Mouse (Mus musculus) heart, embryonic 15.5 days (tissue): ENCODE measurements around the gene Procr. TPM values are rescaled to one million over a fixed set of nuclear protein-coding genes. Genes with fewer than 3 reads are reported as not detected.

ENCODE experiments used
- ATAC-seq: fragments of 200-750 bp; cut with Nextera tagmentation; replicated peaks from 2 replicates; pipeline ENCODE4 v1.8.0; 2017; ENCODE audit warnings: low read depth, moderate TSS enrichment; ENCODE audit not compliant: insufficient number of reproducible peaks, insufficient read depth, low FRiP score
- H3K27ac ChIP-seq: fragments of 300-500 bp; sonication (generic); 2 replicates; pipeline ENCODE4 v1.5.1; 2015; ENCODE audit warnings: mild to moderate bottlenecking, inconsistent platforms
- H3K27me3 ChIP-seq: fragments of 300-500 bp; sonication (generic); 2 replicates; pipeline ENCODE4 v1.6.1; 2015; ENCODE audit warnings: inconsistent platforms
- H3K36me3 ChIP-seq: fragments of 300-500 bp; sonication (generic); 2 replicates; pipeline ENCODE4 v1.6.1; 2015; ENCODE audit warnings: mild to moderate bottlenecking, inconsistent platforms
- H3K4me1 ChIP-seq: fragments of 300-500 bp; sonication (generic); replicated peaks from 2 replicates; pipeline ENCODE4 v1.6.1; 2015; ENCODE audit warnings: inconsistent platforms
- H3K4me2 ChIP-seq: fragments of 300-500 bp; sonication (generic); 2 replicates; pipeline ENCODE4 v1.6.1; 2015; ENCODE audit warnings: inconsistent platforms, mild to moderate bottlenecking, moderate library complexity
- H3K4me3 ChIP-seq: fragments of 300-500 bp; sonication (generic); 2 replicates; pipeline ENCODE4 v1.5.1; 2015; ENCODE audit warnings: mild to moderate bottlenecking, inconsistent platforms
- H3K9ac ChIP-seq: fragments of 300-500 bp; sonication (generic); 2 replicates; pipeline ENCODE4 v1.6.1; 2015; ENCODE audit warnings: mild to moderate bottlenecking, inconsistent platforms
- H3K9me3 ChIP-seq: fragments of 300-500 bp; sonication (generic); replicated peaks from 2 replicates; pipeline ENCODE4 v1.6.1; 2016; ENCODE audit warnings: inconsistent platforms
- WGBS: fragments of 180-500 bp; shearing (Covaris S2); methylation state at CpG from one replicate; pipeline ENCODE4 v1.1.7; 2015; ENCODE audit warnings: mixed read lengths; 5-methylcytosine and 5-hydroxymethylcytosine counted together
- polyA plus RNA-seq: library from polyadenylated mRNA; unstranded; fragments of >200 nt; fragmentation: Nextera tagmentation; extraction: Ambion mirVana; gene quantifications from 2 replicates; pipeline ENCODE4 v1.2.1, GENCODE M21; 2015

Procr gene
- polyA plus RNA-seq, 1 experiment from 2014 or later = 8.0 TPM

- H3K27me3 ChIP-seq = peaks cover 11% of the 10 kb centered on the region
- no peaks in the 10 kb centered on the region for H3K36me3 ChIP-seq
- no peaks in the 10 kb centered on the region for H3K9me3 ChIP-seq
- H3K9ac ChIP-seq = no peak overlapping the region
- no peak overlapping the region for H3K27ac ChIP-seq
- ATAC-seq = no peak
- H3K4me2 ChIP-seq = no peak overlapping the region
- no peak overlapping the region for H3K4me3 ChIP-seq
- peaks cover 8% of the 10 kb centered on the region for H3K4me1 ChIP-seq
- 0% methylated on average over 1 of the region's 1 CpGs for WGBS
Measured at GRCm38 (mm10) chr2:155755746-155756145, 4.8 kb downstream of the Procr start.

- no peaks in the 10 kb centered on the region for H3K4me1 ChIP-seq
- no peak overlapping the region for H3K4me3 ChIP-seq
- no peak for ATAC-seq
- H3K9ac ChIP-seq = no peak overlapping the region
- no peak overlapping the region for H3K4me2 ChIP-seq
- peaks cover 11% of the 10 kb centered on the region for H3K27me3 ChIP-seq
- WGBS = 58% methylated on average over 14 of the region's 14 CpGs
- no peak overlapping the region for H3K27ac ChIP-seq
- H3K36me3 ChIP-seq = no peaks in the 10 kb centered on the region
- no peaks in the 10 kb centered on the region for H3K9me3 ChIP-seq
Measured at GRCm38 (mm10) chr2:155756855-155757566, 6.1 kb downstream of the Procr start.

- Histone ChIP-seq H3K4me1 (no peaks in the 10 kb centered on the region), H3K9ac (no peak overlapping the region), H3K27ac (no peak overlapping the region), H3K36me3 (no peaks in the 10 kb centered on the region), H3K9me3 (no peaks in the 10 kb centered on the region), H3K4me2 (peak overlapping the region; percentile 36; the same call in 1 of the 2 replicates), H3K27me3 (peaks cover 22% of the 10 kb centered on the region), H3K4me3 (no peak overlapping the region)
- ATAC-seq = no peak
- 44% methylated on average over 13 of the region's 13 CpGs for WGBS
Measured at GRCm38 (mm10) chr2:155764679-155765418, 13.9 kb downstream of the Procr start.

GRCm38 (mm10) chr2:155773664-155774063 lies 22.7 kb downstream of the Procr start:
- H3K9me3 ChIP-seq = no peaks in the 10 kb centered on the region
- no peak for ATAC-seq
- H3K4me2 ChIP-seq = no peak overlapping the region
- no peaks in the 10 kb centered on the region for H3K36me3 ChIP-seq
- H3K4me1 ChIP-seq = peaks cover 9% of the 10 kb centered on the region
- peaks cover 81% of the 10 kb centered on the region for H3K27me3 ChIP-seq
- no peak overlapping the region for H3K27ac ChIP-seq
- 56% methylated on average over 4 of the region's 4 CpGs for WGBS
- H3K4me3 ChIP-seq = no peak overlapping the region
- H3K9ac ChIP-seq = no peak overlapping the region

- 48% methylated on average over 11 of the region's 11 CpGs for WGBS
- H3K4me2 ChIP-seq = peak overlapping the region; percentile 96
- H3K27ac ChIP-seq = no peak overlapping the region
- peaks cover 9% of the 10 kb centered on the region for H3K4me1 ChIP-seq
- no peaks in the 10 kb centered on the region for H3K36me3 ChIP-seq
- no peak for ATAC-seq
- no peak overlapping the region for H3K9ac ChIP-seq
- peaks cover 75% of the 10 kb centered on the region for H3K27me3 ChIP-seq
- peak overlapping the region; percentile 55 for H3K4me3 ChIP-seq
- no peaks in the 10 kb centered on the region for H3K9me3 ChIP-seq
Measured at GRCm38 (mm10) chr2:155774261-155774926, 23.5 kb downstream of the Procr start.

GRCm38 (mm10) chr2:155774927-155775684 lies 24.2 kb downstream of the Procr start, which contains the start of gene Mmp24:
Gene Mmp24, plus strand, starts transcription at chr2:155775342.
- no peak; the same call in 1 of the 2 replicates for ATAC-seq
- WGBS = 2% methylated on average over 57 of the region's 100 CpGs
- H3K9ac ChIP-seq = no peak within 1 kb of the TSS

GRCm38 (mm10) chr2:155775685-155776263 lies 24.9 kb downstream of the Procr start:
- no peaks in the 10 kb centered on the region for H3K36me3 ChIP-seq
- ATAC-seq = peak; percentile 73
- whole genome bisulfite sequencing = 2% methylated on average over 44 of the region's 44 CpGs
- peaks cover 9% of the 10 kb centered on the region for H3K4me1 ChIP-seq
- peaks cover 65% of the 10 kb centered on the region for H3K27me3 ChIP-seq
- H3K4me2 ChIP-seq = peak overlapping the region; percentile 96
- no peak overlapping the region for H3K27ac ChIP-seq
- no peaks in the 10 kb centered on the region for H3K9me3 ChIP-seq
- H3K4me3 ChIP-seq = peak overlapping the region; percentile 55
- H3K9ac ChIP-seq = no peak overlapping the region

More at GRCm38 (mm10) chr2:155774927-155775684, 24.2 kb downstream of the Procr start, which contains the start of gene Mmp24:
- Histone ChIP-seq H3K36me3 (no peaks in the 10 kb centered on the region), H3K4me1 (peaks cover 9% of the 10 kb centered on the region), H3K4me3 (peak within 1 kb of the TSS; percentile 55), H3K27me3 (peaks cover 68% of the 10 kb centered on the region), H3K4me2 (peak within 1 kb of the TSS; percentile 96), H3K9me3 (no peaks in the 10 kb centered on the region), H3K27ac (no peak within 1 kb of the TSS)

- Histone ChIP-seq H3K4me2 (no peak overlapping the region), H3K4me1 (peaks cover 9% of the 10 kb centered on the region), H3K9ac (no peak overlapping the region), H3K9me3 (no peaks in the 10 kb centered on the region), H3K27ac (no peak overlapping the region), H3K27me3 (peaks cover 61% of the 10 kb centered on the region), H3K36me3 (no peaks in the 10 kb centered on the region), H3K4me3 (no peak overlapping the region)
- 57% methylated on average over 10 of the region's 10 CpGs for WGBS
- ATAC-seq = no peak
Measured at GRCm38 (mm10) chr2:155776824-155777687, 26.1 kb downstream of the Procr start.

- Histone ChIP-seq H3K4me2 (no peak overlapping the region), H3K4me1 (peaks cover 9% of the 10 kb centered on the region), H3K27me3 (peaks cover 56% of the 10 kb centered on the region), H3K36me3 (no peaks in the 10 kb centered on the region), H3K9me3 (no peaks in the 10 kb centered on the region), H3K4me3 (no peak overlapping the region), H3K27ac (no peak overlapping the region), H3K9ac (no peak overlapping the region)
- 76% methylated on average over 4 of the region's 4 CpGs for WGBS
- no peak for ATAC-seq
Measured at GRCm38 (mm10) chr2:155777688-155777985, 26.7 kb downstream of the Procr start.

- Histone ChIP-seq H3K9me3 (no peaks in the 10 kb centered on the region), H3K4me2 (no peak overlapping the region), H3K36me3 (no peaks in the 10 kb centered on the region), H3K4me3 (no peak overlapping the region), H3K9ac (no peak overlapping the region), H3K27ac (no peak overlapping the region), H3K4me1 (peaks cover 9% of the 10 kb centered on the region), H3K27me3 (peaks cover 53% of the 10 kb centered on the region)
- ATAC-seq = no peak
- 51% methylated on average over 6 of the region's 6 CpGs for WGBS
Measured at GRCm38 (mm10) chr2:155778004-155778403, 27.1 kb downstream of the Procr start.
